Mouse (Mus musculus) embryonic facial prominence, embryonic 15.5 days (tissue): ENCODE data around the gene Nacad. TPM values are rescaled to one million over a fixed set of nuclear protein-coding genes. Genes with fewer than 3 reads are reported as not detected.

Experiments used
- ATAC-seq: fragments of 200-750 bp; cut with Nextera tagmentation; 2 replicates; pipeline ENCODE4 v1.8.0; 2017; ENCODE audit warnings: low read depth, moderate TSS enrichment; ENCODE audit not compliant: insufficient number of reproducible peaks, low FRiP score, low TSS enrichment
- H3K27ac ChIP-seq: fragments of 300-500 bp; sonication (generic); replicated peaks from 2 replicates; pipeline ENCODE4 v1.5.1; 2015; ENCODE audit warnings: mild to moderate bottlenecking, inconsistent platforms
- H3K27me3 ChIP-seq: fragments of 300-500 bp; sonication (generic); 2 replicates; pipeline ENCODE4 v1.6.1; 2015; ENCODE audit warnings: inconsistent platforms
- H3K36me3 ChIP-seq: fragments of 300-500 bp; sonication (generic); 2 replicates; pipeline ENCODE4 v1.6.1; 2015; ENCODE audit warnings: mild to moderate bottlenecking, inconsistent platforms
- H3K4me1 ChIP-seq: fragments of 300-500 bp; sonication (generic); 2 replicates; pipeline ENCODE4 v1.6.1; 2015; ENCODE audit warnings: inconsistent platforms
- H3K4me2 ChIP-seq: fragments of 300-500 bp; sonication (generic); replicated peaks from 2 replicates; pipeline ENCODE4 v1.6.1; 2015; ENCODE audit warnings: mild to moderate bottlenecking, inconsistent platforms
- H3K4me3 ChIP-seq: fragments of 300-500 bp; sonication (generic); replicated peaks from 2 replicates; pipeline ENCODE4 v1.5.1; 2015; ENCODE audit warnings: mild to moderate bottlenecking, inconsistent platforms
- H3K9ac ChIP-seq: fragments of 300-500 bp; sonication (generic); 2 replicates; pipeline ENCODE4 v1.6.1; 2015; ENCODE audit warnings: inconsistent platforms
- H3K9me3 ChIP-seq: fragments of 300-500 bp; sonication (generic); replicated peaks from 2 replicates; pipeline ENCODE4 v1.6.1; 2016; ENCODE audit warnings: inconsistent platforms
- WGBS: fragments of 180-500 bp; shearing (Covaris S2); methylation state at CpG from one replicate; pipeline ENCODE4 v1.1.7; 2015; 5-methylcytosine and 5-hydroxymethylcytosine counted together
- polyA plus RNA-seq: library from polyadenylated mRNA; unstranded; fragments of >200 nt; fragmentation: Nextera tagmentation; extraction: Ambion mirVana; gene quantifications from 2 replicates; pipeline ENCODE4 v1.2.1, GENCODE M21; 2015

The Nacad gene
- polyA plus RNA-seq, 1 experiment from 2014 or later = 2.2 TPM

- no peak for ATAC-seq
- no peak overlapping the region for H3K4me3 ChIP-seq
- no peak overlapping the region for H3K27ac ChIP-seq
- no peaks in the 10 kb centered on the region for H3K9me3 ChIP-seq
- H3K4me2 ChIP-seq = no peak overlapping the region
- H3K27me3 ChIP-seq = no peaks in the 10 kb centered on the region
- WGBS = 70% methylated on average over 11 of the region's 11 CpGs
- H3K36me3 ChIP-seq = peaks cover 93% of the 10 kb centered on the region
- no peak overlapping the region for H3K9ac ChIP-seq
- peaks cover 11% of the 10 kb centered on the region for H3K4me1 ChIP-seq
Measured at GRCm38 (mm10) chr11:6593406-6593805, 12.4 kb downstream of the Nacad start.

GRCm38 (mm10) chr11:6590933-6591675 lies 14.7 kb downstream of the Nacad start:
- H3K9me3 ChIP-seq = no peaks in the 10 kb centered on the region
- WGBS = 89% methylated on average over 10 of the region's 10 CpGs
- no peak overlapping the region for H3K4me2 ChIP-seq
- no peaks in the 10 kb centered on the region for H3K27me3 ChIP-seq
- no peak overlapping the region for H3K4me3 ChIP-seq
- H3K9ac ChIP-seq = no peak overlapping the region
- no peak for ATAC-seq
- H3K36me3 ChIP-seq = peaks cover 74% of the 10 kb centered on the region
- H3K4me1 ChIP-seq = peaks cover 6% of the 10 kb centered on the region; the same call in 1 of the 2 replicates
- H3K27ac ChIP-seq = no peak overlapping the region

- no peaks in the 10 kb centered on the region for H3K27me3 ChIP-seq
- H3K4me3 ChIP-seq = no peak overlapping the region
- no peak overlapping the region for H3K4me2 ChIP-seq
- H3K27ac ChIP-seq = no peak overlapping the region
- peaks cover 6% of the 10 kb centered on the region; the same call in 1 of the 2 replicates for H3K4me1 ChIP-seq
- WGBS = 90% methylated on average over 7 of the region's 7 CpGs
- no peak overlapping the region for H3K9ac ChIP-seq
- H3K9me3 ChIP-seq = no peaks in the 10 kb centered on the region
- peaks cover 74% of the 10 kb centered on the region for H3K36me3 ChIP-seq
- ATAC-seq = no peak
Measured at GRCm38 (mm10) chr11:6589838-6590237, 16.0 kb downstream of the Nacad start.

GRCm38 (mm10) chr11:6588295-6588694 lies 17.6 kb downstream of the Nacad start:
- peaks cover 63% of the 10 kb centered on the region for H3K36me3 ChIP-seq

GRCm38 (mm10) chr11:6587249-6587940 lies 18.5 kb downstream of the Nacad start:
- H3K4me2 ChIP-seq = no peak overlapping the region
- no peaks in the 10 kb centered on the region for H3K9me3 ChIP-seq
- WGBS = 83% methylated on average over 7 of the region's 7 CpGs
- no peaks in the 10 kb centered on the region for H3K4me1 ChIP-seq
- H3K9ac ChIP-seq = no peak overlapping the region
- H3K27ac ChIP-seq = no peak overlapping the region
- no peaks in the 10 kb centered on the region for H3K27me3 ChIP-seq
- H3K4me3 ChIP-seq = no peak overlapping the region
- H3K36me3 ChIP-seq = peaks cover 59% of the 10 kb centered on the region
- no peak for ATAC-seq

More at GRCm38 (mm10) chr11:6588295-6588694, 17.6 kb downstream of the Nacad start:
- no peaks in the 10 kb centered on the region for H3K4me1 ChIP-seq
- H3K27ac ChIP-seq = no peak overlapping the region
- H3K9me3 ChIP-seq = no peaks in the 10 kb centered on the region
- no peak overlapping the region for H3K9ac ChIP-seq
- H3K27me3 ChIP-seq = no peaks in the 10 kb centered on the region
- WGBS = 69% methylated on average over 7 of the region's 7 CpGs
- no peak overlapping the region for H3K4me3 ChIP-seq
- no peak overlapping the region for H3K4me2 ChIP-seq
- ATAC-seq = no peak

- no peak overlapping the region for H3K4me3 ChIP-seq
- WGBS = 91% methylated on average over 3 of the region's 3 CpGs
- no peak overlapping the region for H3K9ac ChIP-seq
- H3K4me1 ChIP-seq = no peaks in the 10 kb centered on the region
- no peak overlapping the region for H3K4me2 ChIP-seq
- no peak overlapping the region for H3K27ac ChIP-seq
- H3K9me3 ChIP-seq = no peaks in the 10 kb centered on the region
- ATAC-seq = no peak
- no peaks in the 10 kb centered on the region for H3K27me3 ChIP-seq
- H3K36me3 ChIP-seq = peaks cover 51% of the 10 kb centered on the region
Measured at GRCm38 (mm10) chr11:6586660-6587059, 19.2 kb downstream of the Nacad start.

GRCm38 (mm10) chr11:6585748-6586147 lies 20.1 kb downstream of the Nacad start:
- Histone ChIP-seq H3K27me3 (no peaks in the 10 kb centered on the region), H3K4me1 (no peaks in the 10 kb centered on the region), H3K9me3 (no peaks in the 10 kb centered on the region), H3K36me3 (peaks cover 42% of the 10 kb centered on the region), H3K4me3 (no peak overlapping the region), H3K27ac (no peak overlapping the region), H3K4me2 (no peak overlapping the region), H3K9ac (no peak overlapping the region)
- ATAC-seq = no peak
- WGBS = 90% methylated on average over 8 of the region's 8 CpGs

- H3K27ac ChIP-seq = no peak overlapping the region
- WGBS = 81% methylated on average over 2 of the region's 2 CpGs
- ATAC-seq = no peak
- H3K9me3 ChIP-seq = no peaks in the 10 kb centered on the region
- no peak overlapping the region for H3K4me3 ChIP-seq
- H3K4me1 ChIP-seq = no peaks in the 10 kb centered on the region
- peaks cover 25% of the 10 kb centered on the region for H3K36me3 ChIP-seq
- H3K9ac ChIP-seq = no peak overlapping the region
- no peak overlapping the region for H3K4me2 ChIP-seq
- H3K27me3 ChIP-seq = no peaks in the 10 kb centered on the region
Measured at GRCm38 (mm10) chr11:6581560-6581959, 24.3 kb downstream of the Nacad start.

GRCm38 (mm10) chr11:6580065-6580750 lies 25.6 kb downstream of the Nacad start:
- Histone ChIP-seq H3K4me2 (no peak overlapping the region), H3K36me3 (peaks cover 23% of the 10 kb centered on the region), H3K4me1 (no peaks in the 10 kb centered on the region), H3K4me3 (no peak overlapping the region), H3K27me3 (no peaks in the 10 kb centered on the region), H3K27ac (no peak overlapping the region), H3K9ac (no peak overlapping the region), H3K9me3 (no peaks in the 10 kb centered on the region)
- ATAC-seq = no peak
- 82% methylated on average over 4 of the region's 4 CpGs for WGBS

GRCm38 (mm10) chr11:6579361-6579760 lies 26.5 kb downstream of the Nacad start:
- no peak overlapping the region for H3K4me3 ChIP-seq
- H3K9me3 ChIP-seq = no peaks in the 10 kb centered on the region
- H3K4me1 ChIP-seq = no peaks in the 10 kb centered on the region
- H3K27me3 ChIP-seq = no peaks in the 10 kb centered on the region
- no peak overlapping the region for H3K4me2 ChIP-seq
- no peak overlapping the region for H3K9ac ChIP-seq
- no peak overlapping the region for H3K27ac ChIP-seq
- 86% methylated on average over 7 of the region's 7 CpGs for WGBS
- peaks cover 15% of the 10 kb centered on the region; the same call in 1 of the 2 replicates for H3K36me3 ChIP-seq
- no peak for ATAC-seq

GRCm38 (mm10) chr11:6576151-6576550 lies 29.7 kb downstream of the Nacad start:
- no peak overlapping the region for H3K9ac ChIP-seq
- H3K4me3 ChIP-seq = no peak overlapping the region
- WGBS = 92% methylated on average over 3 of the region's 3 CpGs
- no peaks in the 10 kb centered on the region for H3K9me3 ChIP-seq
- peaks cover 29% of the 10 kb centered on the region; the same call in 1 of the 2 replicates for H3K36me3 ChIP-seq
- no peak for ATAC-seq
- H3K4me1 ChIP-seq = no peaks in the 10 kb centered on the region
- H3K27me3 ChIP-seq = no peaks in the 10 kb centered on the region
- no peak overlapping the region for H3K4me2 ChIP-seq
- no peak overlapping the region for H3K27ac ChIP-seq
